Mouse (Mus musculus): Measurements from ENCODE around the gene Fads2.

The Fads2 gene

DNA sequence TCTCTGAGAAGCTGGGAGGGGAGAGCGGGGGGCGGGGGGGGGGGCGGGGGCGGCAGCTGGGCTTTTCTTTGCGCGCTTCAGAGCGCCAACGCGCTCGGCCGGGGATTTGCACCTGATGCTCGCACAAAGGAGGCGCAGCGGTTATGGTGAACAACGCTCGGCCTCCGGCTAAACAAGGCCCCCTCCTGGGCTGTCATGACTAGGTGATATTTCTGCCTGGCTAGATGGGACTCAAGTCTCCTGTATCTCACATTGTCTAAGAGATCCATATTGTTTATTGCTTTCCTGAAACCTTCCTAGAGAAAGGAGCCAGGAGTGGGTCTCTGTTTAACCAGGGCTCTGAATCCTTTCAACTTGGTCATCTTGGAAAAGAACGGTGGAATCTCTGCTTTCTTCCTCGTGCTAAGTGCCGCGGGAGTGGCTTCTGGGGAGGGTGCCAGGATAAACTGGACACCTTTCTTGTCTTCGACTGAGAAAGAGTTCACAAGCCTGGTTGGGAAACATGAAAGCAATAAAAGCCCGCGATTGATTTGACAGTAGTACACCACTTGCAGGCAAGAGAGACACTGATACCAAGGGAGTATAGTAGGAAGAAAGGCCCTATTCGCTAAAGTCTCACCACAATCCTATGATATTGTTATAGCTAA is 631 bp upstream of the Fads2 start:
- DNase-seq (ENCODE audit: low spot score in 2 of 2): no peak

DNA sequence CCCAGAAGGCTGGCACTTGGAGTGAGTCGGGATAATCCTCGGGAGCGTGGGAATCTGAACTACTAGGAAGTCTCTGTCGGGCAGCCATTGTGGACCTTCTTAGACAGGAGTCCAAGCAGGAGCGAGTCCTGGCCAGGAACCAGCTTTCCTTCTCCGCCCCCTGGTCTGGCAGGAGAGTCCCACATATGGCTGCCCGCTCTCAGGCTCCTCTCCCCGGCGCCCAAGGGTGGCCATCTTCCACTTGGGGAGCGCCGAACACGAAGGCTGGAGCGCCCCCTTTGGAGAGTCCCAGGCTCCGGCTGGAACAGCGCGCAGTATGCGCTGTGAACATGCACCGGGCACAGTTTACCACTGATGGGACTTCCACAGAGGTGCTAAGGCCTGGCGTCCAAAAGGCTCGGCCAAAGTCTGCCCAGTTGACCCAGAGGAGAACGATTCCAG is 895 bp downstream of the Fads2 start:
- peak; percentile 66 to 80 for DNase-seq (ENCODE audit: low spot score in 2 of 2)

DNA sequence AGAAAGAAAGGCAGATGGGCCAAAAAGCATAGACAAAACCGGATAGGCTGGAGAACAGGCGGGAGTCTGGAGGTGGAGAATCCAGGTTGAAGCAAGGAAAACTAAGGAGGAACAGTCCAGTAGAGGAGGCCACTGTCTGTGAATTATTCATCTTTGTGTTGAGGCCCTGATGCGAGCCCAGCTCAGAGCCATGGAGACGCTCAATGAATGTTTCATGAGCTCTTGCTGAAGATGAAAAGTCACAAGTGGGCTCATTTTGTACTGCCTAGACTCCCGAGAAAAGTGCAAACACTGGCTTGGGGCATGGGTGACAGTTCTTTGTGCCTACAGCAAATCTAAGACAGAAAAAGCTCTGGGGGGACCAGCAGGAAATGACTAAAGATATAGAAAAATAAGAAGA is 3.7 kb downstream of the Fads2 start:
- DNase-seq (ENCODE audit: low spot score in 2 of 2): no peak

DNA sequence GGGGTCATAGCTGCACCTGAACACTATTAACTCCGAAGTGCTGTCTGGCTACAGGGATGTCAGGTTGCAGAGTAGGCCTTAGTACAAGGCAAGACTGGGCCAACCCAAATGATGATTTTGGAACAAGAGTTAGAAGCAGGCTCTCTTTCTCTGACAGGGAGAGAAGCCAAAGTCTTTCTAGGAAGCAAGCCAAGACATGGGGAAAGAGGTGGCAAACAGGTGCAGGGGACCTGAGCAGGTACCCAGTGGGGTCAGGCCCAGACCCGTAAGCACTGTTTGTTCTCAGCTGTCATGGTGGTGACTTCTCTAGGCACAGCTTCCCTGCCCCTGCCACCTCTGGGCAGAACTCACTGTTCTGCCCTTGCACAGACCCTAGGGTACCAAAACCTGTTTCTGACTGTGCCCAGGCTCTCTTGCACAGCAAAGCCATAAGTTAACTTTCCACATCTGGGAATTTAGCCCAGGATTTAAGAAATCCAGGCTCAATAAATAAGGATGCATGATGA is 5.1 kb downstream of the Fads2 start:
- DNase-seq (ENCODE audit: low spot score in 2 of 2): no peak

DNA sequence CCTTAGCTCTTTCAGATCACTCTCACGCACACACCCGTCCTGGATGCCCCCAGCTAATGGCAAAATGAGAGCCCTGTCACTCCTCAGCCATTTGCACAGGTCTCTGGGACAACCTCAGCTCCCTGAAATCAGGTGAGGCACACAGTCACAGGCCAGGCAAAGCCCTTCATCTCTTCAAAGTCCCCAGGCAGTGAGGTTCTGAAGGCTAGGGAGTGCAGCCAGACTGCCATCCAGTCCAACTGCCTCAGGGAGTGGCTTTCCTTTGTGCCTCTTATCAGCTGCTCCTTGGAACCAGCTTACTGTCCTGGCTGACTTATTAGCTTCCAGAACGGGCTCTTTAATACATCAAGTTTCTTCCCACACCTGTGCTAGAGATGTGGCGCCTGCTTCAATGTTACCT is 6.9 kb downstream of the Fads2 start:
- no peak for DNase-seq (ENCODE audit: low spot score in 2 of 2)

DNA sequence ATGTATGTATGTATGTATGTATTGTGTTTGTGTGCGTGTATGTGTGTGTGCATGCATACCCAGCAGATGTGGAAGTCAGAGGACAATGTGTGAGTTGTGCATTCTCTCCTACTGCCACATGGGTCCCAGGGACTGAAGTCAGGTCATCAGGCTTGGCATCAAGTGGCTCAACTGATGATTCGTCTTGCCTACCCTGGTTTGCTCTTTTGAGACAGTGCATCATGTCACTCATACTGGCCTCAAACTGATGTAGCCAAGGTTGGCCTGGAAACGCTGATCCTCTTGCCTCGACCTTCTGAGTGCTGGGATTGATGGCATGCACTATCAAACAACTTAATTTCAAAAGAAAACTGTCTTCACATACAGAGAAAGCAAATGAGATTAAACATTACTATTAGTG is 7.7 kb downstream of the Fads2 start:
- DNase-seq (ENCODE audit: low spot score in 2 of 2): no peak

DNA sequence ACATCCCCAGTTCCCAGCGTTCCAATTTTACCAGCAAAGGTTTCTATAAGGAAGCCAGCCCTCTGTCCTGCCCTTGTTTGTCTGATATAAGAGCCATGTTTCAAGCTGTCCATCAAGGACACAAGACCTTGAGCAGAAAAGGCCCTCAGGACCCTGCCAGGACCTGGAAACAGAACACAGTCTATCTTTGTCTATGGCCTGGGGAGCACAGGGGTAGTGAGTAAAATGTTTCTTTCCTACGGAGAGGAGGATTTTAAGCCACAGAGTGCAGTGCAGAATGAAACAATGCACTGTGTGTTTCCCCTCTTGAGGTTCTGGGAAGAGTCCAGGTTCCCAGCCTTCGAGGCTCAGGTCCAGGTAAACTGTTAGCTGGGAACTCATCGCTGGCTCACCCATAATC is 14.6 kb downstream of the Fads2 start:
- DNase-seq (ENCODE audit: low spot score in 2 of 2): no peak

DNA sequence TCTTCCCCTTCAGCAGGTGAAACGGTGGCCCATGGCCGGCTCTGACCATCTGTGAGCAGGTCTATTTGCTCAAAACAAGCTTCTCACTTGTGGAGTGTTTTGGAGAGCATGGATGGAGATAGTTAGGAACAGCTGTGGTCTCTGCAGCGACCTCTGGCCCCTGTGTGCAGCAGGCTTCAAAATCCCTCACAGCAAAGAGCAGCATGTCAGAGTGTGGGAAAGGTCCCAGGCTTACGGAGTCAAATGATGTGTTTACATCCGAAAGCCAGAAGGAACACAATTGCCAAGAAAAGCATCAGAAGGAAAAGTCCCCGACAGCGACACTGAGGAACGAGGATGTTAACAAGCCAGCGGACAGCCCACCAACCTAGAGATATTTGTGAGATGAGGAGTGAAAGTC is 16.1 kb downstream of the Fads2 start:
- DNase-seq (ENCODE audit: low spot score in 2 of 2): no peak

DNA sequence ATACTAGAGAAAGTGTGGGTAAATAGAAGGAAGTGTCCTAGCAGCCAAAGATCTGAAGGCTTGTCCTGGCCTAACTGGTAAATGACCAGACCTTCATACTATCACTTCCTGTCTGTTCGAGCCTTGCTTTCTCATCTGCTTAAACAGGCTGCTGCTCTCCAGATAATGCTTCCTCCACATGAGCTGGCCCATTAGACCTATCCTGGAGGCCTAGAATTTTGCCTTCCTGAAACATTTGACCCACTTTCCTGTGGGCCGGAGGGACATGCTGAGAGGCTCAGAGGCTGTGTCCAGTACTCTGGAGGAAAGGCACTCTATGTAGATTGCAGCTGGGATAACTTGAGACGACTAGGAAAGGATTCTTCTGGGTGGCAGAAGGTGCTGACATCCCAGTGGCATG is 19.4 kb downstream of the Fads2 start:
- no peak for DNase-seq (ENCODE audit: low spot score in 2 of 2)

DNA sequence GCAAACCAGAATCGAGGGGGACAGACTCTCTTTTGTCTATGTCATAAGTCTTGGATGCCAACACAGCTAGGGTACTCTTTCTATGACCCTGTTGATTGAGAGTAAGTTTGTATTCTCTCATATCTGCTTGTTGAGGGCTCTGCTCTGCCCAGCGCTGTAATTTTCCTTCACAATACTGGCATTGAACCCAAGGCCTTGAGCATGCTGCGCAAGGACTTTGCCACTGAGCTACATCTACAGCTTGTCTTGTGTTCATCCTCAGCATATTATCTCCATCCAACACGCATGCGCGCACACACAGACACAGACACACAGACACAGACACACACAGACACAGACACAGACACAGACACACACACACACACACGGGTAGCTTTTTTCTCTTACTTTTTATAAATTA is 21.2 kb downstream of the Fads2 start:
- no peak for DNase-seq (ENCODE audit: low spot score in 2 of 2)

DNA sequence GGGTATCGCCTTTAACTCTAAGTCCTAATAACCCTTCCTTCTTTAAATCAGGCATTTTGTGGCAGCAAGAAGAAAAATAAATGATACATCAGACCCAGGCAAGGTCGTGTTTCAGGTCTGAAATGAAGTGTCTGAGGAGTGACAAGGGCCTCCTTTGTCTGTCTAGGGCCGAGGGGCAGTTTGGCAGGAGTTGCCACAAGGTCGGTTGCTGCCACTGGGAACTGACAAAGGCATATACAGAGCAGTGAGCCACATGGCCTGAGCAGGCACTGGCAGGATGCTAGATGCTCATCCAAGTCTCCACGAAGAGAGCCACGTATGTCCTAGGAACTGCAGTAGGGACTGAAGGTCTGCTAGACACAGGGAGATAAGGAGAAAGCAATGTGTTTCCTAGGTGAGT is 23.2 kb downstream of the Fads2 start:
- DNase-seq (ENCODE audit: low spot score in 2 of 2): no peak

DNA sequence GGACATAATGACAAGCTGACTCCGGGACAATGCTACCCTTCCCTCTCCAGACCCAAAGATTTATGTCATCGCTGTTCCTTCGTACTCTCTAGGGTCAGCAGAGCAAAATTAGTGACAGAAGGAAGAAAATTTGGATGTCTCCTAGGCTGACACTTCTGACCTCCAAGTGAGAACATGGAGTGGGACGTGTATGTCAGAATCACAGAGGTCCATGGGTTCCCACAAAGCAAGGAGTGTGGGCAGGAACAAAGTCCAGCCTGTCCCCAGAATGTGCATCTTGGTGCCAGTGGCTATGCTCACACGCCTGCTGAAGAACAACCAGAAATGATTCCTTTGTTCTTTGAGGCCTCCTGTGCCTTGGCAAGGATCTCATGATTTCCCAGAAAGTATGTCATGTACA is 28.4 kb downstream of the Fads2 start:
- no peak for DNase-seq (ENCODE audit: low spot score in 2 of 2)

DNA sequence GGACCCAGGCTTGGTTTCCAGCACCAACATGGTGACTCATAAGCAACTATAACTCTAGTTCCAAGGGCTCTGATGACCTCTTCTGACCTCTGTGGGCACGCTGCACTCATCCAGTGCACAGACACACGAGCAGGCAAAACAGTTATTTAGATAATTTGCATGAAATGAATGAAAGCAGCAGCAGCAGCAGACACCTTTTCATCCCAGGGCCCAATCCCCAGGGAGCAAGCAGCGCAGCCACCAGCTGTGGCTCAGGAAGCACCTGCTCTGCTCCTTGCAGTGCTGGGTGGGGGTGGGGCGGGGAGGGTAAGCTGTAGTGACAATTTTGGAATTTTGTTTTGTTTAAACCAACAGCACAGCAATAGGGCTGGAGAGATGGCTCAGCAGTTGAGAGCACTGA is 29.7 kb downstream of the Fads2 start:
- DNase-seq (ENCODE audit: low spot score in 2 of 2): no peak

DNA sequence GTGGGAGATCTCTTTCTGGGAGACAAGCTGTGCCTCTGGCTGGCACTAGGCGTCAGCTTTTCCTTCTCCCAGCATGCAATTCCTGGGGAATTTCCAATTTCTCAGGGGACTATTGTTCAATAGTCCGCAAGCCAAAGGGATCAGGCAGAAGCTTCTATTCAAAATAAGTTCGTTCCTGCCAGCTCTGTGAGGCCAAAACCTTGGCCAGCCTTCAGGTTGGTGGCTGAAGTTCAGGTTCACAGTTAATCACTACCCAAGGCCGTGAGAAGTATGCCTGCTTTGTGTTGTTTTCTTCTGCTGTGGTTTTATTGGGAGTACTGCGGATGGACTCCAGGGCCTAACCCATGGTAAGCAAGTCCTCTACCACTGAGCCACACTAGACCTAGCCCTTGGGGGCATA is 30.4 kb downstream of the Fads2 start:
- DNase-seq (ENCODE audit: low spot score in 2 of 2): no peak

DNA sequence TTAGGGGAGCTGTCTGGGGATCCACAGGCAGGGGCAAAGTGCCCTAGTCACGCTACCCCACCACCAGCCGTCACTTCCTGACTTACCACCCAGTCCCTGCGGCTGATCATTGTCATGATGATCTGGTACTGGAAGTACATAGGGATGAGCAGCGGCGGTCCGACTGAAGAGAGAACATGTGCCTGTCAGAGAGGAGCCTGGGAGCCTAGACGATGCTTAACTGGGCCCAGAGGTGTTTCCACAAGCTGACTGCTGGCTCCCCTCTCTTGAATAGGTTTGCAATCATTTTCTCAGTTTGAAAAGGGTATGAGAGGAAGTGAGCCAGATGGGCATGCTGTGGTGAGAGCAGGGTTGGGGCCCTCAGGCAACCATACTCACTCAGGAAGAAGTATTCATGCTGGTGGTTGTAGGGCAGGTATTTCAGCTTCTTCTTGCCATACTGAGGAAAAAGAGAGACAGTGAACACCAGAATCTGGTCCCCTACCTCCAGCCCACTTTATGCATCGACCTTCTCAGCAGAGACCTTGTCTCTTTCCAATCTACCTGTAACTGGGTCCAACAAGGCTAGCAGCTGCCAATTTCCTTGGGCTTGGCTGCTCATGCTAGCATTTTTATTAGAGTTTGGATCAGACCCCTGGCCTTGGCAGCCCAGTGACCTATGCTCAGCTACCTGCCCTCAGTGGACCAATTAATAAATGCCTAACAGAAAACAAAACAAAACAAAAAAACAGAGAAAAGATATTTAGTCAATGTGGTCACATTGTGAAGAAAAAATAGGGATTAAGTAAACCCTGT is 31.2 kb downstream of the Fads2 start:
- no peak for DNase-seq (ENCODE audit: low spot score in 2 of 2)

DNA sequence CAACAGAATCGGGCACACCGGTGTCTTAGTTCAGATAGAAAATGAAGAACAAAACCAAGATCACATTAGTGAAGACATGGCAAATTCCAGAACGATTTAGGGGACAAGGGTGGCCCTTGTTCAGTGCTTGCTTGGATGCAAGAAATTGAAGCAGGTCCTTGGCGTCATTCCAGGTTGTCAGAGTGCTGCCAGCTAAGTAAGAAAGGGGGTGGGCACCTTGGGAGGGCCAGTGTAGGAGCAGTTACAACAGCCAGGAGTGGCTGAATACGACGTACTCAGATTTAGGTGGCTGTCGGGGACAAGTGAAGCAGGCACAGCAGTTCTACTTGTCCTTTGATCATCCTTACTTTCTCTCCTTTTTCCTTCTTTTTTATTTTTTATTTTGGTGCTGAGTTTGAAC is 33.8 kb downstream of the Fads2 start:
- peak in 1 of 2 experiments; percentile 45 for DNase-seq (ENCODE audit: low spot score in 2 of 2)

DNA sequence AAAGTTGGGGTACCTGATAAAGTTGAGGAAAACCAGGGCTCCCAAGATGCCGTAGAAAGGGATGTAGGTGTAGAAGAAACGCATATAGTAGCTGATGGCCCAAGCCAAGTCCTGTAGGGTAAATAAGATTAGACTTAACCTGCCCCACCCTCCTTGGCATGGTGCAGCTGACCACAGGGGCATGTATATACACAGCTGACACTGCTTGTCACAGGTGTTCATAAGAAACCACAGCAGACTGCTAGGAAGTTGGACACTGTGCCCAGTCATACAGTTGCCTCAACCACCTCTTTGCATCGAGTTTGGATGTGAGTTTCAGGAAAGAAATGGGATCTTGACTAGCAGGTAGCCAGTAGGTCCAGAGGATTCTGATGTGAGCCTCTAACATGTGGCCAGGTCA is 35.0 kb downstream of the Fads2 start:
- DNase-seq (ENCODE audit: low spot score in 2 of 2): no peak

DNA sequence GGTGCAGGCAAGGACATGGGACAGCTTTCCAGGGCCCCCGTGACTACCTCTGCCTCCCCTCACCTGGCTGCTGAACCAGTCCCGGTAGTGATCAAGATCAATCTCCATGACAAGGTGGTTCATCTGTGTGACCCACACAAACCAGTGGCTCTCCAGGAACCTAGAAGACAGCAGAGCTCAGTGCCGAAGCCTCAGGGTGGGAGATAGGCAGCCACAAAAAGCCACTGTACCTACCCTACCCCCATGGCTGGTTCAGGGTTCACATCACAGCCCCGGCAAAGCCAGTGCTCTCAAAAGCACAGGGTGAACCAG is 35.4 kb downstream of the Fads2 start:
- DNase-seq (ENCODE audit: low spot score in 2 of 2): no peak

DNA sequence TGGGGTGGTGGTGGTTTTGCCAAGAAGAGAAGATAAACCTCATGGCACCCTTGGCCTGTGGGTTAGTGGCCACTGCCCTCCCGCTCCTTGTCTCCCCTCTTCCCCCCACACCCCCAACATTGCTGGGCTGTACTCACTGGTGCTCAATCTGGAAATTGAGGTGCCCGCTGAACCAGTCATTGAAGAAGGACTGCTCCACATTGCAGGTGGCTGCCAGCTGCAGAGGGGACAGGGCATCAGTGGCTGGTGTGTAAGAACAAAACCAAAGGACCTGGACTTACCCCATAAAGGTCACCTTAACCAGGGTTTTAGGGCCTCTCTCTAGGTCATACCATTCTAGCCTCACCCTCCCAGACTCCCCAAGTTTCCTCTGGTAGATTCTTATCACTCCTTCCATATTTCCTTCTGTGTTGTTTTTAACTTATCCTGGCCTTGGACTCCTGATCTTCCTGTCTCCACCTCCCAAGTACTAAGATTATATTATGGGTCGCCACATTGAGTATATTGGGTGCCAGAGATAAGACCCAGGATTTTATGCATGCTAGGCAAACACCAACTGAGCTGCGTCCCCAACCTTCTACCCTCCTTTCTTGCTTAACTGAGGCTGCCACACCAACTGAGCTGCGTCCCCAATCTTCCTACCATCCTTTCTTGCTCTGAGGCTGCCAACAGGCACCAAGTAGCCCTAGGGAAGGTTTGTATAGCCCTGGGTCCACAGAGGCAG is 35.9 kb downstream of the Fads2 start:
- no peak for DNase-seq (ENCODE audit: low spot score in 2 of 2)

DNA sequence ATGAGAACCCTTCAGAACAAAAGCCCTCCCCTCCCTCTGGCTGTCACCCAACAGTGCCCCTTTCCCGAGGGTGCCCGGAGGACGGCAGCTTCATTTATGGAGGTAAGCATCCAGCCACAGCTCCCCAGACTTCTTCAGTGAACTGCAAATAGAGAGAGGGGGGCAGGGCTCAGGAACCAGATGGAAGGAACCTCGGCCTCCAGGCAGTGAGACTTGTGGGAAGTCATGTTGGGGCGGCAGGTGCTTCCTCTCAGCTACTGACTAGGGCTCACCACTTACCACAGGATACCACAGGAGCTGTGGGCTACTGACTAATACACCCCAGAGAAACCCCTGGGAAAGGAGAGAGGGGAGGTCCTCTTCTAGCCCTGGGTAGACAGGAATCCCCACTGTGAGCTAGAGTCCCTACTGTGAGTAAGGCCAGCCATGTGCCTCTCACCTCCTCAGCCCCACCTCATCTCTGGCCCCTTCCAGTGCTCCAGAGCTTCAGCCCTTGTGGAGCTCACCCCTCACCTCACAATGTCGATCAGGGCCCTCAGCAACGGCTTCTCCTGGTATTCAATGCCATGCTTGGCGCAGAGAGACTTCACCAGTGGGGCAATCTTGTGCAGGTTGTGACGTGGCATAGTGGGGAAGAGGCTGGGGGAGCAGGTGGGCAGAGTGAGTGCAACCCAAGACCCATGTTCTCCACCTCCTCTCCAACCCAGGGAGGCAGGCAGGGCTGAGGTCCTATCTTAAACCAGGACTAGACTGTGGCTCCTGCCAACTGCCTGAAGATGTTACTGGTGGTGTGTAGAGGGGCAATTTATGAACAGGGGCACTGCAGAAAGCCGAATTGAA is 37.2 kb downstream of the Fads2 start:
- DNase-seq (ENCODE audit: low spot score in 2 of 2): no peak

DNA sequence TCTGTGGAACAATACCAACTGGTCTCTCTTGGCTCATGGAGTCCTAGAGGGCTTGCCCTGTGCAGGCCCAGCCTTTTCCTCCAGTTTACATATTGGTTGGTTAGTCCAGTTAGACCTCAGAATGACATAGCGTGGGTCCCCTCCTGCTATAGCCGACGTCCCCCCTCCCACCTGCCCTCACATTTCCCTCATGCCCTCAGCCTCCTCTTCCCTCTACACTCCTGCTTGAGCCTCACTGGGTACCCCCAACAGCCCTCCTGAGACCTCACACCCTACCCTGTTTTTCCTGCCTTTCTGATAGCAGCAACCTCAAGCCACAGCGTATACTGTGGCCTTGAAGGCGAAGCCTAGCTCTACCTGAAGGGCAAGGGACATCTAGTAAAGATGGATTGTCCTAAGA is 38.7 kb downstream of the Fads2 start:
- no peak for DNase-seq (ENCODE audit: low spot score in 2 of 2)

DNA sequence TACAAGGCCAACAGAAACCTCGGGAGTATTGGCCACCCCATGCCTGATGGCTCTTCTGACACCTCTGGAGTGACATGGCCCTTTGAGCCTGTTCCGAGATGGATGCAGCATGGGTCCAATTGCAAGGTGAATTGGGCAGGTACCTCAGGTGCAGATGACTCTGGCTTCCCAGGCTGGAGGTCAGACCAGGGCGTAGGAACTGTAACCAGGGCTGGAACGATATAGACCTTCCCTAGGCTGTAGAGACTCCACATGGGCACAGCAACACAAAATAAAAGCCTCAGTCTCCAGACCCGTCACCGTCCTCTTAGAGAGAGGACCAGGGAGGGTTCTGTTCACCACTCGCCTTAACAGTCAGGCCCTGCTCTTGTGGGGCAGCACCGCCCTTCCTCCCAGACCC is 39.3 kb downstream of the Fads2 start:
- DNase-seq (ENCODE audit: low spot score in 2 of 2): no peak

All from frontal cortex, postnatal 10 days (tissue).